Mouse (Mus musculus): Measurements from ENCODE around the gene Phldb1.
A peak's percentile ranks its signal among the peaks of the same experiment; 100 is the strongest.

Gene Phldb1

DNA sequence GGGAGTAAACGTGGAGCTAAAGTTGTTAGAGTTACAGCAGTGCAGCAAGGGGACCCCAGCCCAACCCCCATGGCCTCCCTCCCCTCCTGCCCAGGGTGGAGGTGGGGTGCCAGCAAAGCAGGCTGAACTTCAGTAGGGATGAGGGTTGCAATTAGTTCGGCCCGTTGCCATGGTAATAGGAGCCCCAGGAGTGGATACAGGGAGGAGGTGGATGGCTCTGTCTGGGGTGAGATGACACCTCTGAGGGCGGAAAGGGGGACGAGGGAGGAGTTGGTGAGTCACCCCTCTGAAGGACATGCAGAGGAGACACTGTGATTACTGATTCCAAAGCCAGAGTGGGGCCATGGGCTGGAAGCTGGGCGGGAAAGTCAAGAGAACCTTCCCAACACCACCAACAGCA is 26.1 kb downstream of the Phldb1 start:
- no peak for DNase-seq (ENCODE audit: low spot score)

DNA sequence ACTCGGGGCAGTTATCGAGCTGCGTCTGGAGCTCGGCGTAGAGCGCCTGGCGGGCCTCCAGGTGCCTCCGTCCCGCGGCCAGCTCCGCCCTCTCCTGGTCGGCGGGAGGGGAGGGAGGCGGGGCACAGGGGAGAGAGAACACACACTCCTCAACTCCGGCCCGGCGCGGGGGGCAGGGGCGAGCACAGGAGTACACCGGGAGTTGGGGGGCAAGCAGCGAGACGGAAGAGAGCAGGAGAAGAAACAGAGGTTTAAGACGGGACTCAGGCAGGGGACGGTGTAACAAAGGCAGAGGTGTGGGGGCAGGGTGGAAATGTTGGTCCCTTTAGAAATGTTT is 26.6 kb downstream of the Phldb1 start:
- DNase-seq (ENCODE audit: low spot score) = peak; percentile 80

DNA sequence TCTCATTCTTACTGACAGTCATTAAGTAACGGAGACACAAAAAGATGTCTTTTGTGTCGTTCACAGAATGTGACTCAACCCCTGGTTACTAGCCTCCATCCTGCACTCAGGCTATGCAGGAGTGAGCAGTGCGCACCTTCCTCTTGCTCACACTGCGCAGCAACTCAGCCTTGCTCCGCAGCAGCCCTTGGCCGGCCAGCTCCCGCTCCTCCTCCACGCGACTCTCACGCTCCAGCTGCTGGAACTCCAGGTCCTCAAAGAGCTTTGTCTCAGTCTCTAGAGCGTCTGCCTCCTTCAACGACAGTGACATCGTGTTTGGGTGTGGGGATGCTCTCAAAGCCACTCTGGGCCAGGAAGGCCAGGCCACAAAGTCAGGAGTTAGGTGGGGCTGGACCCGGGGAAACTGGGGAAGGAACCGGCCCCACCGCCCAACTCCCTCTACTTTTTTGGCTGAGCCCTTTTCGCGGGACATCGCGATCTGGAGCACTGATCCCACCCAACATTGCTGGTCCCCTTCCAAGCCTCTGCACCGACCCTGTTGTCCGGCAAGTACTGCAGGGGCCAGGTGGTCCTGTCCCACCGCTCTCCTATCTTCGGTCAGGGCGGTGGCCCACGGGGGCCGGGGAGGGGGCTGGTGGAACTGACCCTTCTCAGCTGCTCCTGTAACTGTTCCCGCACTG is 27.1 kb downstream of the Phldb1 start:
- no peak for DNase-seq (ENCODE audit: low spot score)

DNA sequence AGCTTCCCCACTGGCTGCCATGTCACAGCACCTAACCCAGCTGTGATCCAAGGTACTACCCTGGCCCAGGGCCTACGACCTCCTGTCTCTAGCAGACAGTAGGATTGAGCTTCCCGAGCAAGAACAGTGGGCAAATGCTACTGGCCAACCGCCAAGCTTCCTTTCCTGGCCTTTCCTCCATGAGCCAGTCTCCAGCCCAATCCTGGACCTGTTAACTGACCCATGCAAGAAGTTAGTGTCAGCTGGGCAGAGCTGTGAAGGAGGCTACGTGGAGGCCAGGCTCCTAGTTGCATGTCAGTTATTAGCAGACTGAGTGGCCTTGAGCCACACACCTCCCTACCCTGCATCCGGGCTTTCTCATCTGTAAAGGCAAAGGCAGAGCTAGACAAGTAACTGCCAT is 35.3 kb downstream of the Phldb1 start:
- DNase-seq (ENCODE audit: low spot score) = no peak

DNA sequence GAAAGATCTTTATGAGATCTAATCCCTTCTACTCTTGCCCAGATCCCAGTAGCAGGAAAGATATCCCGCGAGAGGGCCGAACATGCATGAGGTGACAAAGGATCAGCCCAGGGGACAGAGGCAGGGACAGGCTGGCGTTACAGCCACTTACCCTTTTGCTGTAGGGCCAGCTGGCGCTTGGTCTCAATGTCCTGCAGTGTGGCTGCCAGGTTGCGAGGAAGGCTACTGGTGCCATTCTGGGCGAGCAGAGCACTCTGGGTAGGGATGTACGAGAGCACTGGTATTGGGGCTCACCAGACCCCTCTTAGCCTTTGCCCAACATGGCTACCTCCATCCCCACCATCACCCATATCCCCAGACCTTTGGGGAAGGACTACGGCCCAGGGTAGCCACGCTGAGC is 35.8 kb downstream of the Phldb1 start:
- no peak for DNase-seq (ENCODE audit: low spot score)

DNA sequence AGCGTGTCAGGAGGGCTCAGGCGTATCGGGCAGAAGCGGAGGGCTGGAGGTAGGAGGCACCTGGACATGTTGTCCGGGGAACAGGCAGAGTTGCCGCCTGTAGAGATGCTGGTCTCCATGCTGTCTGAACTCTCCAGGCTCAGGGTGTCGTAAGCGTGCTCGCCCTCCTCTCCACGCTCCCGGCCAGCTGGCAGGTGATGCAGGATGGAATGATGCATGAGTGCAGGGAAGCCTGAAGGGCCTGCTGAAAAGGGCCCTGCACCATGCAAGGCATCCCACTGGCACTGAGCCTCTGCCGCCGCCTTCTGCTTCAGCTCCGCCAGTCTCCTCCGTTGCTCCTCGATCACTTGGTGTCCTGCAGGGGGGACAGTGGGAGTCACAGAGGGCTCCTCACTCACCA is 37.1 kb downstream of the Phldb1 start:
- DNase-seq (ENCODE audit: low spot score) = no peak

DNA sequence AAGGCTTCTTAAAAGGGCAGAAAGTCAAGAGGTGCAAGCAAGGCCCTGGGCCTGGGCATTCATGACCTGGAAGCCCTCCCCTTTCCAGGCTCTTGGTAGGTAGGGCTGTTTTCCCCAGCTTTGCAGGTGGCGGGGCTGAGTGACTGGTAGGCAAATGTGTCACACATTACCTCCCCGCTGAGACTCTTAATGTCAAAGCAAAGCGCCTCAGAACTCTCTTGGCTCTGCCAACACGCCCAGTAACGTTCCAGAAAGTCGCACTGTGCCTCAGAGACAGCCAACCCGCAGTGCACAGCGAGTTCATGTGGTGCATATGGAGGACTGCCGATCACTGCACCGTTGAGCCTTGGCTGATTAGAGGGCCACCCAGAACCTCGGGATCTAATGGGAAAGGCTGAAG is 41.9 kb downstream of the Phldb1 start:
- no peak for DNase-seq (ENCODE audit: low spot score)

DNA sequence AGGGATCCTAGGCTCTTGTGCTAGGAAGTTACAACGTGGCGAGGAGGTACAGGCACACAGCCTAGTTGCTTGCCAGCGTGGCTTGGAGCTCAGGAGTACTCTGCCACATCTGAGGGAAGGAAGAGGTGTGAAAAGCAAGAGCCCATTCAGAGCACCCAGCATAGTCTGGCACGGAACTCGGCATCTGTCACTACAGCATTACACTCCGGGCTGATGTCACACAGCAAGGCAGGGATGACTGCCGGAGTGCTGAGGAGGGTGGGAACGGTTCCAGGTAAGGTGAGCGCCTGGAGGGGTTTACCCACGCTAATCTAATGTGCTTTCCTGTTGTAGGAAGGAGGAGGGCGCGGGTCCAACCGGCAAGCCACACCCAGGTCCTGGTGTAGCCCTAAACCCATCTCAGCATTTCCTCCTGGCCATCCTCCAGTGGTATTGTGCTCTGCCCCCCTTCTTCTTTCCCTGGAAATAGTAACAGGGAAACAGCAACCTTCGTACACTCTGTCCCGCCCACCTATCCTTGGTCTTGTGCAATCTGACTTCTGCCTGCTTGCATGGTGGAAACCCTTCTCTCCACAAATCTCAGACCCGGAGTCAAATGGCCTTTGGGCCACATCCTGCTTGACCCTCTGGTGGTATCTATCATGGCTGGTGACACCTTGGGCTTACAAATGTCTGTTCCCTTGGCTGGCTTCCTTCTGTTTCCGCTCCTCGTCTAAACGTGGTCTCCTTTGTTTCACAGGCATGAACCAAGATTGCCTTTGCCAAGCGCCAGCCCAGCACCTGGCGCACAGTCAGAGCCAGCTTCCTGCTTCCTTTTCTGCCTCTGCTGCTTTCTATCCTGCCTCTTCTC is 43.1 kb downstream of the Phldb1 start:
- peak; percentile 38 for DNase-seq (ENCODE audit: low spot score)

DNA sequence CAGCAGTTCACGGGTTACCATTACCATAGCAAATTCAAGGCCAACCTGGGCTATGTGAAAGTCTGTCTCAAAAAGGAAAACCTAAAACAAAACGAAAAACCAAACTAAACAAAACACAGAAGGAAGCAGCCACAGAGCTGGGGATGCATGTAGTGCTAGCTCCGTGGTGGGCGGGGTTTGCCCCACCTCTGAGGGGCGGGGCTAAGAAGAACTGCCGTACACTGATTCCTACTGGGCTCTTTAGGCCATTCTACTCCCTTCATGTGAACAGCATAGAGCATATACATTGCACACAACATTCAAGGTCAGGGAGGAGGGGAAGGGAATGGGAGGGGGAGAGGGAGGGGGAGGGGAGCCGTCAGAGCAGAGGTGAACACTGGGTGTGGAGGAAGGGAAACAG is 44.4 kb downstream of the Phldb1 start:
- DNase-seq (ENCODE audit: low spot score) = no peak

DNA sequence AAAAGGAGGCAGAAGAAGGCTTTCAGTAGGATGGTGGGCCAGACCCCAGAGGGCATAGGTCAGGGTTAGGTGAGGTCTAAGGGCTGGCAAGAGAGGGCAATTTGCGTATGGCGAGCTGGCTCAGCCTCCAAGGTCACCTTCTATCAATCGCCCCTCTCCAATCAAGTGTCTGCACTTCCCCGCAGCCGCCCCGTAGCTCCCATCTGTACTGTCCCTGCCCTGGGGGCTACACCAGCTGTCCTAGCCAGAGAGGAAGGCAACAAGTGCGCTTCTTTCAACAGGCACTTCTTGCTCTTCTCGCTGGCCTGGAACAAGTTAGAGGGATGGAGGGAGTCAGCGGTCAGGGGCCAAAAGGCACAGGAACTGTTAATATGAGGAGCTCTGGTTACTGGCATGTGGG is 47.0 kb downstream of the Phldb1 start:
- no peak for DNase-seq (ENCODE audit: low spot score)

DNA sequence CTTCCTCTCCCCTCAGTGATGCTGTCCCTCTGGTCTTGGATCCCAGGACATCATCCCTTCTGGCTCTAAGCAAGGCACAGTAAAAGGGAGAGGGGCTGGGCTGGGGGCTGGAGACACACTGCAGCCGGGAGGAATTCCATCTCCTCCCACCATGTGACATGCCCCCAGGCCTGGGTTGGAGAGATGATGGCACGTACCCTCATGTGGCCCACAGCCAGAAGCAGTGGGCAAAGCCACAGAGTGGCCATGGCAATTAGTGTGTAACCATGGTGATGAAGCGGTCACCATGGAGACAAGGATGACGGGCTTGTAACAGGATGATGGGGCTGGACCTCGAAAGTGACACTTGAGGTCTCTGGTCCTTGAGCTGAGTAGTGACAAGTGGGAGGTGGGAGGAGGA is 48.4 kb downstream of the Phldb1 start:
- no peak for DNase-seq (ENCODE audit: low spot score)

DNA sequence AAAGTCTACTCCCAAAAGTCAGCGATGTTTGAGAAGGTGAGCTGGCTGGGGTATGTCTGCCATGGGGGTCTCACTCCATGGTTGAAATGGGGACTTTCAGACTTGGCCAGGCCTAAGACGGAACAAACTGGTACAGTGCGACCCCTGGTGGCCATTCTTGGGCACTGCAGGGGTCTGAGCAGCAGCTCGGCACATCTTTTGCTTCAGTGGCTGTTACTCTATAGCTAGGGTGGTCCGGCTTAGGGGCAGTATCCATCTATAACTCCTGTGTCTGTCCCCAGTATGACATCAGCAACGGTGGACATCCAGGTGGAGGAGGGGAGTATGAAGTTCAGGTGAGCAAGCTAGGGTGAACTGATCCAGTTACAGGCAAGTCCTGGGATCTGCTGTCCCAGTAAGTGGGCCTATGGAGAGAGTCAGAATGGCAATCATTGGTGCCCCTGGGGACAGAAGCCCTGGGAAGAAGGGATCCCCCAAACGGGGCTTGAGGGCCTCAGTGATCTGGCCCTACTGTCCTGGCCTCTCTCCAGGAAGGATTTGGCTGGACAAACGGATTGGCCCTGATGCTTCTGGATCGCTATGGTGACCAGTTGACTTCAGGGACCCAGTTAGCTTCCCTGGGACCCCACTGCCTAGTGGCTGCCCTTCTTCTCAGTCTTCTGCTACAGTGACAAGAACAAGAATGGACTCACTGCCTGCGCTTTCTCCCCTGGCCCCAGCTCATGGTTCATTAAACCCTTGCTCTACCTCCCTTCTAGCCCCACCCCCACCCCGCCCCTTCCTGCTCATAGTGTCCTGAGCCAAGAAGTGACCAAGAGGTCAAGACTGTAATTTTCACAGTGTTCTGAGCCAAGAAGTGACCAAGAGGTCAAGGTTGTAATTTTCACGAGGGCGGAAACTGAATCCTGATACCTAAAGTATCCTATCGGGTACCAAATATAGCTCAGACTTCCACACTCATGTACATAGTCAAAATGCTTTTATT is 49.4 kb downstream of the Phldb1 start:
- DNase-seq (ENCODE audit: low spot score) = peak; percentile 56

DNA sequence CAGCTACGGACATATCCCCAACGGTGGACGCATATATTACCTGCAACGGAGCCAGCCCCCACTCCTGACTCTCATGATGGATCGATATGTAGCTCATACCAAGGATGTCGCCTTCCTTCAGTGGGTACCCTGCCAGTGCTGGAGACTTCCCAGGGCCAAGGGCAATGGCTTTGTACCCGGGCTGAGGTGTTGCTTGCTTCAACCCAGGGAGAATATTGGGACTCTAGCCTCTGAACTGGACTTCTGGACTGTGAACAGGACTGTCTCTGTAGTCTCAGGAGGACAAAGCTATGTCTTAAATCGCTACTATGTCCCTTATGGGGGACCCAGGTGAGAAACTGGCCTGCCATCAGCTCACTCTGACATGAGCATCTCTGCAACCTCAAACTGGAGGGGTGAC is 52.0 kb downstream of the Phldb1 start:
- DNase-seq (ENCODE audit: low spot score) = no peak

DNA sequence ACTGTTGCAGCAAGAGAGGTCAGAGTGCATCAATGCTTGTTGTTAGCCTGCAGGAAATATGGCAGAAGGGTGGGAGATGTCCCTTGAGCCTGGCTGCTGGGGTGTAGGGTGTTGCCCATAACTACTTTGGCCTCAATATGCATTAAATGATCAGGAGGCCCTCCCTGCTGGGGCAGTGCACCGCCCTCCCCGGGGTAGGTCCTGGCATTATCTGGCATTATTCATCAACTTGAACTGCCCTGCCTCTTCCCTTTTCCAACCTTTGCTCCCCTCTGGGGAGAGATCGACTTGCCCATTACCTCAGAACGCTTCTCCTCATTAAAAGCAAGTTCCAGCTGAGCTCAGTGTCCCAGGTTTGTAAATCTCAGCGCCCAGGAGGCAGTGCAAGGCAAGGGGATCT is 55.4 kb downstream of the Phldb1 start:
- no peak for DNase-seq (ENCODE audit: low spot score)

DNA sequence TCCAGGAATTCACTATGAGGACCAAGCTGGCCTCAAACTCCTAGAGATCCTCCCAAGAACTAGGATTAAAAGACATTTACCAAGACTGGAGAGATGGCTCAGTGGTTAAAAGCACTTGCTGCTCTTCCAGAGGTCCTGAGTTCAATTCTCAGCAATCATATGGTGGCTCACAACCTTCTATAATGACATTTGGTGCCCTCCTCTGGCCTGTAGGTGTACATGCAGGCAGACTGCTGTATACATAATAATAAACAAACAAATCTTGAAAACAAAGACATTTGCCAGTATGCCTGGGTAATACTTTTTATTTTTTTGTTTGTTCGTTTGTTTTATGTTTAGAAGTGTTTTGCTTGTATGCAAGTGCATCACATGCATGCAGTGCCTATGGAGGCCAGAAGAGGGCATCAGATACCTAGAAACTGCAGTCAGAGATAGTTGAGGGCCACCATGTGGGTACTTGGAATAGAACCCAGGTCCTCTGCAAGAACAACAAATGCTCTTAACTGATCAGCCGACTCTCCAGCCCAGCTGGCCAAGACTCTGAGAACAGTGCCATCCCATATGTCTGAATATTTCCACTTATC is 56.6 kb downstream of the Phldb1 start:
- DNase-seq (ENCODE audit: low spot score) = no peak

DNA sequence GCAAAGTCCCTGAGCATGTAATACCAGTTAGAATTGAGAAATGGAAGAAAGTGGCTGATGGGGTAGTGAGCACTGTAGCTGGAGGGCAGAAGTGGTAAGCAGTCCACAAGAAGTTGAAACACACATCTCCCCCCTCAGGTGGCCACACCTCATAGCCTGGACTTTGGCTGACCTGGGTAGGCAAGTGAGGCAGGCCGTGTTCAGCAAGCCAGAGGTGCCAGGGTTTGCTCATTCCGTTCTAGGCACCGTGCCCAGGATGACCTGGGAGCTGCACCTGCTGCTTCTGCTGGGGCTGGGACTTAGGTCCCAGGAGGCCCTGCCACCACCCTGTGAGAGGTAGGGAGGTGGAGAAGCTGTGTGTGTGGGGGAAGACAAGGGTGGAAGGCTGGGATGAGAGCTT is 62.0 kb downstream of the Phldb1 start, which contains the start of gene Treh:
Gene Treh, plus strand, starts transcription at position 229 of the 400 bp plus-strand sequence.
- DNase-seq (ENCODE audit: low spot score) = no peak

DNA sequence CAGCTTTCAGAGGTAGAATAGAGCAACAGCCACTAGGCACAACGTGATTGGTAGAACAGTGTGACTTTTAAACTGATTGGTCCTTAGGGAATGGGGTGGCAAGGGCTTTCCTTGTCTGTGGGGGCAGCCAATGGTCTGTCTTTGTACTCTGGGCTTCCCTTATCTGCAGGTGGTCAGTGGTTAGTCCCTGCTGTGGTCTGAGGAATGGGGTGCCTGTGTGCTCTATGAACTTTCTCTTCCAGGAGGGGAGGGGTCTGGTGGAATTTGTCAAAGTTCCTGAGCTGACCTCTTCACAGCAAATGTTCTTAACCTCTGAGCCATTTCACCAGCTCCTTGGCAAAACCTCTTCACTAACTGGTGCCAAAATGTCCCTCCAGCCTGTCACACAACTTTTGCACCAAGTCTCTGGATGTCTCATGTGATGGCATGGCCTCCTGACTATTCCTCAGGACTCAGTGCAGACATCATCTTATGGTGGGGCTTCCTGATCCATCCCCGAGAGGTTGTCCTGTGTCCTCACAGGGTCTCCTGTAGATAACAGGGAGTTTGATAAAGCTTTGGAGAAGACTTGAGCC is 62.6 kb downstream of the Phldb1 start:
- DNase-seq (ENCODE audit: low spot score) = no peak

DNA sequence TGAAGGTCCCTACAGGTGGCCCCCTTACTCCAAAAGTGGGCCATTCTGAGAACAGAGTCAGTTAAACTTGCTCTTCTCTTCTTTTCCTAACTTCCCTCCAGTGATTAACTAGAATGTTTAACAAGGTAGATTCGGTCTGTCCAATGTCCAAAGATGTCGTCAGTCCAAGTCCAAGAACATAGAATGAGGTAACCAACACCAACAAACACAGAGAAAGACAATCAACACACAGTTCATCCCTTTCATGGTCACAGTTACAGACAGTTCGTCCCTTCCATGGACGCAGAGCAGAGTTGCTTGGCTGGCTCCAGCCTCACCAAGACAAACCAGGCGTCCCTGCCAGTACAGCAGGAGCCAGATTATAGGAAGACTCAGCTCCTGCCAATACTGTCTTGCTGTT is 63.6 kb downstream of the Phldb1 start:
- DNase-seq (ENCODE audit: low spot score) = no peak

DNA sequence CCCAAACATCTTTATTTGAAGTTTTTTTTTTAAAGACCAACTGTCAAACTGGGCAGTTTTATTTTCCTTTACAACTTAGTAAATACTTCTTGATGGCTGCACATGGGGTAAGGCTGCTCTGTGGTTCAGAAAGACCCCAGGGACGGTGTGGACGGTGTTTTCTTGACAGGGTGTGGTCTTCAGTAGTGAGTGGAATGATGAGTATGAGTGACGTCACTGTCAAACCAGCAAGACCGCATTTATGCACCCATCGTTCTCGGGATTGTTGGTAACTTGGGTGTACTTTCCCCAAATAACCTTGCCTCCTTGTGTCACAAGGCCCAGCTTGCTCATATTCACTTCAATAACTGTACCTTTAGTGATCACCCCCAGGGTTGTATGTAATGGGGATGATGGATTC is 71.3 kb downstream of the Phldb1 start:
- DNase-seq (ENCODE audit: low spot score) = no peak

DNA sequence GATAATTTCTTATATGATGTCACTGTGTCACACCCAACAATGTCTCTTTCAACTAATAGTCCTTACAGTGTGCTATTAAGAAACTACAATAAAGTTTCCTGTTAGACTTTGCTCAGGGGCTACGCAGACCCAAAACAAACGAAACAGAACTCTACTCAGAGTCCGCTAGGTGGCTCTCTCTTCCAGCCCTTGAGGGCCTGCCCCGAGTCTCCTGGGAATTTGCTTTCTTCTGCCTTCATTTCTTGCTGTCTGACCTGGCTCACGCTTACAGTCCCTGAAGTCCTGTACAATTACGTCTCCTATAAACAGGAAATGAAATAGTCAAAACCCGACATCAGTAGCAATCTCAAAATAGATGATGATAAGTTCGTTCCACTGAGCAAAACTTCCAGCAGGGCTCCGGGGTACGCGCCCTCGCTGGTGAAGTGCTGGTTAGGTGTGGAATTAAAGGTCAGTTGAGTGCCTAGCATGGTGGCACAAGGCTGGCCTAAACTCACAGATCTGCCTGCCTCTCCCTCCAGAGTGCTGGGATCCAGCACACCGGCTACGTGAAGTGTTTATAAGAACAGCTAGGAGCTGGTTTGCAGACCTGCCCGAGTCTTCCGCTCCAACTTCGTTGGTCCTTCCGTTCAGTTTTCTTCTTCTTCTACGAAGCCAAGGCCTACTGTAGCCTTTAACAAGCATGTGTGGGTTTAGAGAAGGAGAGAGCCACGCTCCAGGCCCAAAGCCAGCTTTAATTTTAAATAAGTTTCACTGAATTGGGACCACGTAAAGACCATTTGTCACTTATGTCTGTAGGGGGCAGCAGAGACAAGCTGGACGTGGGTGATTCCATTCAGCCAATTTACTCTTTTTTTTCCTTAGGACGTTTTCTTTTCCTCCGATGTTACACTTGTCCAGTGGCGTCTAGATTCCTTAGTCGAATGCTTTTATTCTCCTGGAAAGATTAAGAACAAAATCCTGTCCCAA is 79.6 kb downstream of the Phldb1 start:
- DNase-seq (ENCODE audit: low spot score) = peak; percentile 70

DNA sequence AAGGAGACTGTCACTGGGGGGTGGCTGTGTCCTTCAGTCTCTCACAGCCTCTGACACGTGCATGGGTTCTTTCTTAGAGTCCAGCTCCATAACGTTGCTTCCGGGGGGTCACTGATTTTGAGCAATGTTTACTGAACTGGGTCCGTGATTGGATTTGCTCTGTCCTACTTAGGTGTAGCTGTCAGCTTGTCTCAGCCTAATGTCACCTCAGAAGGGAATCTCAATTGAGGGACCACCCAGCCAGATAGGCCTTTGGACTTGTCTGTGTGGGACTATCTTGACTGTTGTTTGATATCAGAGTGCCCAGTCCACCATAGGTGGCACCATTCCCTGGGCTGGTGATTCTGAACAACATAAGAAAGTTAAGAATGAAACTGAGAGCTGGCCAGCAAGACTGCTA is 81.1 kb downstream of the Phldb1 start:
- DNase-seq (ENCODE audit: low spot score) = no peak
